Mouse (Mus musculus) megakaryocyte, embryonic 14.5 days (primary cell): ENCODE measurements around the gene Frk.

Experiments
- FLI1 ChIP-seq: IDR thresholded peaks from 2 replicates; pipeline ENCODE4 v1.6.1; 2012; ENCODE audit warnings: low read length, inconsistent platforms, mixed read lengths
- GATA1 ChIP-seq: IDR thresholded peaks from 3 replicates; pipeline ENCODE4 v1.6.1; 2012; ENCODE audit warnings: mixed read lengths, low read length, inconsistent platforms, borderline replicate concordance

DNA sequence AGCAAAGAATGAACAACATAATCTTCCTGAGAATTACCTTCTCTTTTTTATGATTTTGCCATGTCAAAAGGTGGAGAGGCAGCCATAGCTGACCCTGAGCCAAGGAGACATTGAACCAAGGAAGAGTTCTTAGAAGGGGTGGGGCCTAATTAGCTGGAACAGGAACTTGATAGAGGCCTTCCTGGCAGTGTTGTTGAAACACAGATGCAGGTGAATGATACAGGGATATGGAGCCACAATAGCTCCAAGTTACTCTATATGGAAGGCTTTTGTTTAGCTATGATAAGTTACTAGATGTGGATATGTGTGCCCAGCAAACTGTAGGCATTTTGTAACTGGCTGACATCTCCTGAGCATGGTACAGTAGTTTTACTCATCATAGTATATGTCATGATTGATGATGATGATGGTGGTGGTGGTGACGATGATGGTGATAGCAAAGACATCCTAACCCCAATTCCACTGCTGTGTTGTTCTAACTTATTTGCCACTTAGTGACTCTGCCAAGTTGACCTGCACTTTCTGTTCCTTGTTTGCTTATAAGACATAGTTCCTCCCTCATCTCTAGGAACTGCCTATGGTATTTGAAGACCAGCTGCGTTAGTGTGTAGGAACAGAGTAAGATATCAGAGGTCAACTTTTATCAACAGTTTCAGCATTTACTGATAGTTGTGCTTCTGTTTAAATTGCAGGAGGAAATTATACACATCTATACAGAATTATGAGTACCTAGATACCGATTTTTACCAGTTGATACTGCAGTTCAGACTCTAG, 58.7 kb downstream of the Frk start:
- TF ChIP-seq GATA1, result no peak
- TF ChIP-seq FLI1, result no peak
